Mouse (Mus musculus) hindbrain, embryonic 12.5 days (tissue): Measurements from ENCODE around the gene Nop10. TPM values are rescaled to one million over a fixed set of nuclear protein-coding genes. Genes with fewer than 3 reads are reported as not detected.

Experiments
- ATAC-seq: fragments of 200-750 bp; cut with Nextera tagmentation; 2 replicates; pipeline ENCODE4 v1.8.0; 2017; ENCODE audit warnings: moderate TSS enrichment; ENCODE audit not compliant: low FRiP score
- H3K27ac ChIP-seq: fragments of 300-500 bp; sonication (generic); 2 replicates; pipeline ENCODE4 v1.5.1; 2016; ENCODE audit warnings: mild to moderate bottlenecking
- H3K27me3 ChIP-seq: fragments of 300-500 bp; sonication (generic); 2 replicates; pipeline ENCODE4 v1.6.1; 2016; ENCODE audit warnings: mild to moderate bottlenecking
- H3K36me3 ChIP-seq: fragments of 300-500 bp; sonication (generic); 2 replicates; pipeline ENCODE4 v1.6.1; 2016; ENCODE audit warnings: mild to moderate bottlenecking
- H3K4me1 ChIP-seq: fragments of 300-500 bp; sonication (generic); 2 replicates; pipeline ENCODE4 v1.6.1; 2016
- H3K4me2 ChIP-seq: fragments of 300-500 bp; sonication (generic); replicated peaks from 2 replicates; pipeline ENCODE4 v1.6.1; 2016; ENCODE audit warnings: mild to moderate bottlenecking
- H3K4me3 ChIP-seq: fragments of 300-500 bp; sonication (generic); 2 replicates; pipeline ENCODE4 v1.5.1; 2016; ENCODE audit warnings: mild to moderate bottlenecking
- H3K9ac ChIP-seq: fragments of 300-500 bp; sonication (generic); 2 replicates; pipeline ENCODE4 v1.6.1; 2016; ENCODE audit warnings: mild to moderate bottlenecking, moderate library complexity
- H3K9me3 ChIP-seq: fragments of 300-500 bp; sonication (generic); replicated peaks from 2 replicates; pipeline ENCODE4 v1.6.1; 2016; ENCODE audit warnings: mild to moderate bottlenecking
- WGBS: fragments of 180-500 bp; shearing (Covaris S2); methylation state at CpG from one replicate; pipeline ENCODE4 v1.1.7; 2016; 5-methylcytosine and 5-hydroxymethylcytosine counted together
- polyA plus RNA-seq: library from polyadenylated mRNA; unstranded; fragments of >200 nt; fragmentation: Nextera tagmentation; extraction: Ambion mirVana; gene quantifications from 2 replicates; pipeline ENCODE4 v1.2.1, GENCODE M21; 2016

Gene Nop10
- 118 and 127 TPM in 2 replicates for polyA plus RNA-seq

GRCm38 (mm10) chr2:112261748-112262653, at the start of gene Nop10:
Nop10 (plus strand) TSS chr2:112261926.
- Histone ChIP-seq H3K9me3 (no peaks in the 10 kb centered on the region), H3K36me3 (no peaks in the 10 kb centered on the region), H3K27me3 (no peaks in the 10 kb centered on the region), H3K9ac (peak within 1 kb of the TSS; percentile 62), H3K27ac (peak within 1 kb of the TSS; percentile 74), H3K4me1 (peaks cover 19% of the 10 kb centered on the region), H3K4me2 (peak within 1 kb of the TSS; percentile 68), H3K4me3 (peak within 1 kb of the TSS; percentile 58)
- WGBS: under 1% methylated on average over 36 of the region's 36 CpGs
- peak; percentile 61 for ATAC-seq

GRCm38 (mm10) chr2:112215977-112216376, 45.7 kb upstream of the Nop10 start:
- no peaks in the 10 kb centered on the region for H3K9me3 ChIP-seq
- H3K36me3 ChIP-seq: no peaks in the 10 kb centered on the region
- H3K9ac ChIP-seq: no peak overlapping the region
- no peak for ATAC-seq
- H3K4me1 ChIP-seq: no peaks in the 10 kb centered on the region
- H3K27me3 ChIP-seq: no peaks in the 10 kb centered on the region
- WGBS: 3% methylated on average over 1 of the region's 1 CpGs
- no peak overlapping the region for H3K4me2 ChIP-seq
- no peak overlapping the region for H3K4me3 ChIP-seq
- H3K27ac ChIP-seq: no peak overlapping the region

- no peaks in the 10 kb centered on the region for H3K36me3 ChIP-seq
- H3K9me3 ChIP-seq: no peaks in the 10 kb centered on the region
- no peak overlapping the region for H3K4me2 ChIP-seq
- H3K4me1 ChIP-seq: no peaks in the 10 kb centered on the region
- no peaks in the 10 kb centered on the region for H3K27me3 ChIP-seq
- H3K27ac ChIP-seq: no peak overlapping the region
- H3K9ac ChIP-seq: no peak overlapping the region
- 75% methylated on average over 6 of the region's 6 CpGs for WGBS
- ATAC-seq: no peak
- H3K4me3 ChIP-seq: no peak overlapping the region
Observed at GRCm38 (mm10) chr2:112217614-112218013, 44.1 kb upstream of the Nop10 start.

- Histone ChIP-seq H3K36me3 (no peaks in the 10 kb centered on the region), H3K27ac (no peak overlapping the region), H3K4me2 (no peak overlapping the region), H3K9ac (no peak overlapping the region), H3K4me1 (no peaks in the 10 kb centered on the region), H3K4me3 (no peak overlapping the region), H3K27me3 (no peaks in the 10 kb centered on the region), H3K9me3 (no peaks in the 10 kb centered on the region)
- ATAC-seq: no peak
- 90% methylated on average over 5 of the region's 5 CpGs for WGBS
Observed at GRCm38 (mm10) chr2:112220880-112221279, 40.8 kb upstream of the Nop10 start.

GRCm38 (mm10) chr2:112222607-112223006, 39.1 kb upstream of the Nop10 start:
- no peak for ATAC-seq
- Histone ChIP-seq H3K9me3 (no peaks in the 10 kb centered on the region), H3K4me3 (no peak overlapping the region), H3K4me1 (no peaks in the 10 kb centered on the region), H3K9ac (no peak overlapping the region), H3K27ac (no peak overlapping the region), H3K27me3 (no peaks in the 10 kb centered on the region), H3K36me3 (no peaks in the 10 kb centered on the region), H3K4me2 (no peak overlapping the region)
- 75% methylated on average over 5 of the region's 5 CpGs for WGBS

GRCm38 (mm10) chr2:112224356-112224755, 37.4 kb upstream of the Nop10 start:
- Histone ChIP-seq H3K9ac (no peak overlapping the region), H3K4me3 (no peak overlapping the region), H3K27ac (no peak overlapping the region), H3K27me3 (no peaks in the 10 kb centered on the region), H3K9me3 (no peaks in the 10 kb centered on the region), H3K4me2 (no peak overlapping the region), H3K36me3 (no peaks in the 10 kb centered on the region), H3K4me1 (no peaks in the 10 kb centered on the region)
- WGBS: 67% methylated on average over 4 of the region's 4 CpGs
- no peak for ATAC-seq

GRCm38 (mm10) chr2:112232623-112233022, 29.1 kb upstream of the Nop10 start:
- Histone ChIP-seq H3K9ac (no peak overlapping the region), H3K4me3 (no peak overlapping the region), H3K36me3 (no peaks in the 10 kb centered on the region), H3K9me3 (no peaks in the 10 kb centered on the region), H3K4me2 (no peak overlapping the region), H3K4me1 (no peaks in the 10 kb centered on the region), H3K27ac (no peak overlapping the region), H3K27me3 (no peaks in the 10 kb centered on the region)
- ATAC-seq: no peak
- 86% methylated on average over 1 of the region's 1 CpGs for WGBS

GRCm38 (mm10) chr2:112236620-112237019, 25.1 kb upstream of the Nop10 start:
- Histone ChIP-seq H3K27ac (no peak overlapping the region), H3K4me2 (no peak overlapping the region), H3K27me3 (peaks cover 7% of the 10 kb centered on the region; the same call in 1 of the 2 replicates), H3K9me3 (no peaks in the 10 kb centered on the region), H3K4me1 (peaks cover 9% of the 10 kb centered on the region), H3K9ac (no peak overlapping the region), H3K36me3 (no peaks in the 10 kb centered on the region), H3K4me3 (no peak overlapping the region)
- WGBS: 87% methylated on average over 2 of the region's 2 CpGs
- no peak for ATAC-seq

- Histone ChIP-seq H3K9me3 (no peaks in the 10 kb centered on the region), H3K4me3 (no peak overlapping the region), H3K4me1 (peaks cover 9% of the 10 kb centered on the region), H3K27ac (no peak overlapping the region), H3K9ac (no peak overlapping the region), H3K27me3 (peaks cover 7% of the 10 kb centered on the region; the same call in 1 of the 2 replicates), H3K4me2 (no peak overlapping the region), H3K36me3 (no peaks in the 10 kb centered on the region)
- ATAC-seq: no peak
- 17% methylated on average over 4 of the region's 4 CpGs for WGBS
Observed at GRCm38 (mm10) chr2:112238006-112238405, 23.7 kb upstream of the Nop10 start.

GRCm38 (mm10) chr2:112239212-112239934, 22.4 kb upstream of the Nop10 start, which contains the start of gene Lpcat4:
Lpcat4 (plus strand) TSS chr2:112239468.
- Histone ChIP-seq H3K9ac (peak within 1 kb of the TSS; percentile 87), H3K9me3 (no peaks in the 10 kb centered on the region), H3K4me1 (peaks cover 9% of the 10 kb centered on the region), H3K4me2 (peak within 1 kb of the TSS; percentile 86), H3K36me3 (peaks cover 7% of the 10 kb centered on the region; the same call in 1 of the 2 replicates), H3K27ac (peak within 1 kb of the TSS; percentile 97), H3K4me3 (peak within 1 kb of the TSS; percentile 78), H3K27me3 (peaks cover 7% of the 10 kb centered on the region; the same call in 1 of the 2 replicates)
- WGBS: under 1% methylated on average over 75 of the region's 94 CpGs
- ATAC-seq: peak; percentile 88

- Histone ChIP-seq H3K9ac (peak overlapping the region; percentile 87), H3K27me3 (peaks cover 7% of the 10 kb centered on the region; the same call in 1 of the 2 replicates), H3K4me2 (peak overlapping the region; percentile 86), H3K4me3 (peak overlapping the region; percentile 78), H3K36me3 (peaks cover 12% of the 10 kb centered on the region; the same call in 1 of the 2 replicates), H3K9me3 (no peaks in the 10 kb centered on the region), H3K27ac (peak overlapping the region; percentile 97), H3K4me1 (peaks cover 9% of the 10 kb centered on the region)
- WGBS: 0% methylated on average over 27 of the region's 28 CpGs
- ATAC-seq: peak; percentile 68
Observed at GRCm38 (mm10) chr2:112239935-112240721, 21.6 kb upstream of the Nop10 start.
